Mouse (Mus musculus): ENCODE results near the gene Ccnq.

GRCm38 (mm10) chr11:78735168-78735567 is 16.4 kb downstream of the Ccnq start:
- TF ChIP-seq CTCF (IDR thresholded peaks at IDR 0.05; ENCODE audit: borderline replicate concordance, extremely low read depth, insufficient read depth, insufficient read length) (no peak), POLR2A (IDR thresholded peaks at IDR 0.05; ENCODE audit: borderline replicate concordance, extremely low read depth, insufficient read depth, insufficient read length, poor library complexity, severe bottlenecking) (no peak)

Measured in brain, embryonic 14.5 days (tissue).